Mouse (Mus musculus) E14TG2a.4 (cell line): ENCODE data around the gene Pjvk.

Experiments used
- CTCF ChIP-seq: conservative IDR thresholded peaks from 2 replicates; pipeline ENCODE4 v1.5.1; 2014; ENCODE audit warnings: low read length
- NANOG ChIP-seq: IDR thresholded peaks from 2 replicates; pipeline ENCODE4 v1.6.1; 2014; ENCODE audit warnings: borderline replicate concordance, low read length, mixed read lengths
- POU5F1 ChIP-seq: IDR thresholded peaks from 2 replicates; pipeline ENCODE4 v1.6.1; 2014; ENCODE audit warnings: low read length, borderline replicate concordance

GRCm38 (mm10) chr2:76655982-76656381, 7.7 kb downstream of the Pjvk start:
- TF ChIP-seq CTCF: peak; percentile 58
- TF ChIP-seq NANOG: no peak
- TF ChIP-seq POU5F1: no peak
